Mouse (Mus musculus): ENCODE measurements around the gene Grb7. TPM values are rescaled to one million over a fixed set of nuclear protein-coding genes. Genes with fewer than 3 reads are reported as not detected.
A peak's percentile ranks its signal among the peaks of the same experiment; 100 is the strongest.

Grb7 gene
- polyA plus RNA-seq, 1 experiment from 2014 or later = 34.1 TPM

- no peak overlapping the region for H3K27ac ChIP-seq (ENCODE audit: low read depth, low read length)
- DNase-seq (ENCODE audit: low spot score) = no peak
- 4% methylated on average over 29 of the region's 30 CpGs for WGBS
Observed at GRCm38 (mm10) chr11:98458121-98458990, 12.2 kb downstream of the Grb7 start.

GRCm38 (mm10) chr11:98459071-98459741 is 13.0 kb downstream of the Grb7 start:
- Histone ChIP-seq H3K27me3 (replicated peaks; ENCODE audit: control insufficient read depth, insufficient read depth, low read length) (peaks cover 41% of the 10 kb centered on the region), H3K4me1 (replicated peaks; ENCODE audit: control insufficient read depth, insufficient read depth, low read length) (peaks cover 11% of the 10 kb centered on the region; the same call in 1 of the 2 replicates), H3K4me3 (ENCODE audit: low read depth, low read length) (no peak overlapping the region), H3K27ac (ENCODE audit: low read depth, low read length) (no peak overlapping the region), H3K9ac (ENCODE audit: low read depth, low read length) (no peak overlapping the region), H3K9me3 (ENCODE audit: control insufficient read depth, low read length) (no peaks in the 10 kb centered on the region), H3K36me3 (ENCODE audit: control insufficient read depth, insufficient read depth, low read length) (no peaks in the 10 kb centered on the region; the same call in 1 of the 2 replicates), H3K4me2 (no peak overlapping the region)
- no peak for ATAC-seq (replicated peaks; ENCODE audit: low FRiP score)
- WGBS = 16% methylated on average over 11 of the region's 11 CpGs
- no peak for DNase-seq (ENCODE audit: low spot score)

More at GRCm38 (mm10) chr11:98458121-98458990, 12.2 kb downstream of the Grb7 start:
- Histone ChIP-seq H3K4me2 (peak overlapping the region; percentile 92), H3K4me1 (replicated peaks; ENCODE audit: control insufficient read depth, insufficient read depth, low read length) (peaks cover 11% of the 10 kb centered on the region; the same call in 1 of the 2 replicates), H3K9ac (ENCODE audit: low read depth, low read length) (peak overlapping the region; percentile 72), H3K4me3 (ENCODE audit: low read depth, low read length) (peak overlapping the region; percentile 69), H3K9me3 (ENCODE audit: control insufficient read depth, low read length) (no peaks in the 10 kb centered on the region), H3K36me3 (ENCODE audit: control insufficient read depth, insufficient read depth, low read length) (no peaks in the 10 kb centered on the region; the same call in 1 of the 2 replicates), H3K27me3 (replicated peaks; ENCODE audit: control insufficient read depth, insufficient read depth, low read length) (peaks cover 44% of the 10 kb centered on the region)
- peak; percentile 21; the same call in 1 of the 2 replicates for ATAC-seq (replicated peaks; ENCODE audit: low FRiP score)

GRCm38 (mm10) chr11:98459860-98460259 is 13.7 kb downstream of the Grb7 start:
- ATAC-seq (replicated peaks; ENCODE audit: low FRiP score) (no peak), DNase-seq (ENCODE audit: low spot score) (no peak)
- Histone ChIP-seq H3K4me3 (ENCODE audit: low read depth, low read length) (no peak overlapping the region), H3K27ac (ENCODE audit: low read depth, low read length) (no peak overlapping the region), H3K27me3 (replicated peaks; ENCODE audit: control insufficient read depth, insufficient read depth, low read length) (peaks cover 41% of the 10 kb centered on the region), H3K4me2 (no peak overlapping the region), H3K4me1 (replicated peaks; ENCODE audit: control insufficient read depth, insufficient read depth, low read length) (peaks cover 11% of the 10 kb centered on the region; the same call in 1 of the 2 replicates), H3K36me3 (ENCODE audit: control insufficient read depth, insufficient read depth, low read length) (no peaks in the 10 kb centered on the region; the same call in 1 of the 2 replicates), H3K9me3 (ENCODE audit: control insufficient read depth, low read length) (no peaks in the 10 kb centered on the region), H3K9ac (ENCODE audit: low read depth, low read length) (no peak overlapping the region)
- WGBS = 79% methylated on average over 9 of the region's 9 CpGs

GRCm38 (mm10) chr11:98461109-98461720 is 15.0 kb downstream of the Grb7 start:
- no peak for ATAC-seq (replicated peaks; ENCODE audit: low FRiP score)
- Histone ChIP-seq H3K4me2 (no peak overlapping the region), H3K9me3 (ENCODE audit: control insufficient read depth, low read length) (no peaks in the 10 kb centered on the region), H3K4me1 (replicated peaks; ENCODE audit: control insufficient read depth, insufficient read depth, low read length) (peaks cover 11% of the 10 kb centered on the region; the same call in 1 of the 2 replicates), H3K27ac (ENCODE audit: low read depth, low read length) (no peak overlapping the region), H3K4me3 (ENCODE audit: low read depth, low read length) (no peak overlapping the region), H3K27me3 (replicated peaks; ENCODE audit: control insufficient read depth, insufficient read depth, low read length) (peaks cover 45% of the 10 kb centered on the region), H3K36me3 (ENCODE audit: control insufficient read depth, insufficient read depth, low read length) (no peaks in the 10 kb centered on the region), H3K9ac (ENCODE audit: low read depth, low read length) (no peak overlapping the region)
- no peak for DNase-seq (ENCODE audit: low spot score)
- WGBS = 49% methylated on average over 6 of the region's 6 CpGs

DNA sequence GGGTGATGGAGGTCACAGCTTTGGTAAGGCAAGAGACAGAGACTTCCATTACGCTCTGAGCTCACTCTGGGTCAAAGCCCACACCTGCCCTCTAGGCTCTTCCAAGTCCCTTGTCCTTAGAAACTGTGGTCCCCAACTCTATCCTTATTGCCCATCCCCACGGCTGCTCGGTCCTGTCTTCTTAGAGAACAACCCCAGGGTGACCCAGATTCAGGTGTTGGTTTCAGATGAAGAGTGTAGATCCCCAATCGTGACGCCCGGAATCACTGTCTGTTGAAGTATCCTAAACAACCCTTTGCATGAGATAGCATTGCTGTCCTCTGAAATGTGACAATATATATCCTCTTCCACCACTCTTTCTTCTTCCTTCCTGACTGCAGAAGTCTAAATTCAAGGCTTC is 16.1 kb downstream of the Grb7 start:
- no peak for DNase-seq (ENCODE audit: low spot score)

GRCm38 (mm10) chr11:98463911-98464310 is 17.7 kb downstream of the Grb7 start:
- H3K27me3 ChIP-seq (replicated peaks; ENCODE audit: control insufficient read depth, insufficient read depth, low read length) = peaks cover 33% of the 10 kb centered on the region
- no peaks in the 10 kb centered on the region for H3K36me3 ChIP-seq (ENCODE audit: control insufficient read depth, insufficient read depth, low read length)
- H3K9me3 ChIP-seq (ENCODE audit: control insufficient read depth, low read length) = no peaks in the 10 kb centered on the region
- H3K27ac ChIP-seq (ENCODE audit: low read depth, low read length) = no peak overlapping the region
- ATAC-seq (replicated peaks; ENCODE audit: low FRiP score) (no peak), DNase-seq (ENCODE audit: low spot score) (no peak)
- H3K4me3 ChIP-seq (ENCODE audit: low read depth, low read length) = no peak overlapping the region
- no peaks in the 10 kb centered on the region for H3K4me1 ChIP-seq (replicated peaks; ENCODE audit: control insufficient read depth, insufficient read depth, low read length)
- no peak overlapping the region for H3K9ac ChIP-seq (ENCODE audit: low read depth, low read length)
- H3K4me2 ChIP-seq = no peak overlapping the region
- 74% methylated on average over 9 of the region's 9 CpGs for WGBS

More for the DNA sequence above, 16.1 kb downstream of the Grb7 start:
- Histone ChIP-seq H3K9me3 (ENCODE audit: control insufficient read depth, low read length) (no peaks in the 10 kb centered on the region), H3K36me3 (ENCODE audit: control insufficient read depth, insufficient read depth, low read length) (no peaks in the 10 kb centered on the region), H3K27ac (ENCODE audit: low read depth, low read length) (no peak overlapping the region), H3K4me2 (no peak overlapping the region), H3K4me1 (replicated peaks; ENCODE audit: control insufficient read depth, insufficient read depth, low read length) (peaks cover 7% of the 10 kb centered on the region; the same call in 1 of the 2 replicates), H3K27me3 (replicated peaks; ENCODE audit: control insufficient read depth, insufficient read depth, low read length) (peaks cover 45% of the 10 kb centered on the region), H3K4me3 (ENCODE audit: low read depth, low read length) (no peak overlapping the region), H3K9ac (ENCODE audit: low read depth, low read length) (no peak overlapping the region)
- 77% methylated on average over 6 of the region's 6 CpGs for WGBS
- no peak for ATAC-seq (replicated peaks; ENCODE audit: low FRiP score)

DNA sequence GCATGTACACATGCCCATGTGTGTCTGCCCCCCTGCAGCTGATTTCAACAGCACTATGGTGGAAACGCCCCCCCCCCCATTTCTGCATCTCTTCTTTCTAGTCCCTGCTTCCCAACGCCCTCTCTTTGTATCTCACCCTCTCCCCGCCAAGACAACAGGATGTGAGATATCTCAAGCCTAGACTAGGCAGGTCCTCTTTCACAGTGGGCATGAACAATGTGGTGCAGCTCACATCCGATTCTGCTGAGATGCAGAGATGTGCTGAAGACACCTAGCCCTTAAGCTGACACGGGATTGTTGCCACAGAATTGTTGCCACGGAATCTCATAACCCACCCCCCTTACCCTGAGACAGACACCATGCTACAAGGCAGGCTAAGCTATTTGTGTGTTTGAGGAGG is 18.3 kb downstream of the Grb7 start:
- no peak overlapping the region for H3K4me3 ChIP-seq (ENCODE audit: low read depth, low read length)
- 63% methylated on average over 6 of the region's 6 CpGs for WGBS
- no peaks in the 10 kb centered on the region for H3K9me3 ChIP-seq (ENCODE audit: control insufficient read depth, low read length)
- no peaks in the 10 kb centered on the region for H3K4me1 ChIP-seq (replicated peaks; ENCODE audit: control insufficient read depth, insufficient read depth, low read length)
- H3K4me2 ChIP-seq = no peak overlapping the region
- no peak for DNase-seq (ENCODE audit: low spot score)
- peaks cover 27% of the 10 kb centered on the region for H3K27me3 ChIP-seq (replicated peaks; ENCODE audit: control insufficient read depth, insufficient read depth, low read length)
- H3K27ac ChIP-seq (ENCODE audit: low read depth, low read length) = no peak overlapping the region
- H3K9ac ChIP-seq (ENCODE audit: low read depth, low read length) = no peak overlapping the region
- H3K36me3 ChIP-seq (ENCODE audit: control insufficient read depth, insufficient read depth, low read length) = no peaks in the 10 kb centered on the region
- no peak for ATAC-seq (replicated peaks; ENCODE audit: low FRiP score)
